Mouse (Mus musculus): ENCODE data around the gene Glis3.

- TF ChIP-seq CTCF (IDR thresholded peaks at IDR 0.05; ENCODE audit: low read depth): no peak
- TF ChIP-seq EP300 (IDR thresholded peaks at IDR 0.05; ENCODE audit: low read depth): no peak
Observed at GRCm38 (mm10) chr19:28238073-28238472, 441.8 kb downstream of the Glis3 start.

All from liver, embryonic 14.5 days (tissue).